Mouse (Mus musculus) liver, embryonic 16.5 days (tissue): Measurements from ENCODE around the gene Gm49416. TPM values are rescaled to one million over a fixed set of nuclear protein-coding genes. Genes with fewer than 3 reads are reported as not detected.
A peak's percentile ranks its signal among the peaks of the same experiment; 100 is the strongest.

Source experiments
- ATAC-seq: fragments of 200-750 bp; cut with Nextera tagmentation; 2 replicates; pipeline ENCODE4 v1.8.0; 2017; ENCODE audit warnings: low read depth, mild to moderate bottlenecking, moderate number of reproducible peaks, moderate library complexity
- H3K27ac ChIP-seq: fragments of 300-500 bp; sonication (generic); 2 replicates; pipeline ENCODE4 v1.5.1; 2014; ENCODE audit warnings: mild to moderate bottlenecking, low read length
- H3K27me3 ChIP-seq: fragments of 300-500 bp; sonication (generic); 2 replicates; pipeline ENCODE4 v1.6.1; 2014; ENCODE audit warnings: low read depth, low read length, mixed read lengths; ENCODE audit not compliant: control insufficient read depth, insufficient read depth
- H3K36me3 ChIP-seq: fragments of 300-500 bp; sonication (generic); 2 replicates; pipeline ENCODE4 v1.6.1; 2014; ENCODE audit warnings: mild to moderate bottlenecking; ENCODE audit not compliant: control insufficient read depth, insufficient read depth
- H3K4me1 ChIP-seq: fragments of 300-500 bp; sonication (generic); 2 replicates; pipeline ENCODE4 v1.6.1; 2014; ENCODE audit warnings: low read depth, low read length, mixed read lengths; ENCODE audit not compliant: control insufficient read depth
- H3K4me2 ChIP-seq: fragments of 300-500 bp; sonication (generic); 2 replicates; pipeline ENCODE4 v1.6.1; 2014; ENCODE audit warnings: low read depth, low read length, mixed read lengths
- H3K4me3 ChIP-seq: fragments of 300-500 bp; sonication (generic); 2 replicates; pipeline ENCODE4 v1.5.1; 2014; ENCODE audit warnings: low read depth, mild to moderate bottlenecking, low read length
- H3K9ac ChIP-seq: fragments of 300-500 bp; sonication (generic); 2 replicates; pipeline ENCODE4 v1.6.1; 2014; ENCODE audit warnings: low read depth, low read length
- H3K9me3 ChIP-seq: fragments of 300-500 bp; sonication (generic); replicated peaks from 2 replicates; pipeline ENCODE4 v1.6.1; 2016; ENCODE audit warnings: low read length; ENCODE audit not compliant: control insufficient read depth
- WGBS: fragments of 180-500 bp; shearing (Covaris S2); extraction: QIAGEN DNeasy Blood & Tissue Kit; methylation state at CpG from one replicate; pipeline ENCODE4 v1.1.7; 2014; ENCODE audit not compliant: insufficient replicate concordance; 5-methylcytosine and 5-hydroxymethylcytosine counted together
- polyA plus RNA-seq: library from polyadenylated mRNA; unstranded; fragments of >200 nt; fragmentation: Nextera tagmentation; extraction: Ambion mirVana; gene quantifications from 2 replicates; pipeline ENCODE4 v1.2.1, GENCODE M21; 2015

Gm49416 gene
- polyA plus RNA-seq, 1 experiment from 2014 or later = not detected

DNA sequence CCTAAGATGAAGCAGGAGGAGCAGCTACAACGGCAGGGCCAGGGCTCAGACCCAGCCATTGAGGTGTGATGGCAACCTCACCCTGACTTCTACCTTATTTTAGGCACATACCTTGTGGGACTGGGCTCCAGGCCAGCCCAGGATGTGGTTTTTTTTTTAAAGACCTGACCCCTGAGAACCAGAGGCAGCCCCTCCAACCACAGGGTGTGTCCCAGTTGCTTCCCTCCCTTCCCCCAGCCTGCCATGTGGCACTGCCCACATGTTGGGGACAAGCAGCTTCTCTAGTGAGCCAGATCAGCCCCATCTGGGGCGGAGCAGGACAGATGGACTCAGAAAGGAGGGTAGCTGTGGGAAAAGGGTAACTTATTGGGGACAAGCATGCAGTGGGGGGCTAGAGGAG, 38.0 kb downstream of the Gm49416 start:
- H3K36me3 ChIP-seq = no peaks in the 10 kb centered on the region
- H3K4me1 ChIP-seq = peaks cover 46% of the 10 kb centered on the region
- ATAC-seq = no peak
- H3K27me3 ChIP-seq = no peaks in the 10 kb centered on the region
- no peak overlapping the region for H3K27ac ChIP-seq
- no peak overlapping the region for H3K4me3 ChIP-seq
- no peak overlapping the region for H3K4me2 ChIP-seq
- no peaks in the 10 kb centered on the region for H3K9me3 ChIP-seq
- WGBS = 46% methylated on average over 2 of the region's 2 CpGs
- H3K9ac ChIP-seq = no peak overlapping the region

DNA sequence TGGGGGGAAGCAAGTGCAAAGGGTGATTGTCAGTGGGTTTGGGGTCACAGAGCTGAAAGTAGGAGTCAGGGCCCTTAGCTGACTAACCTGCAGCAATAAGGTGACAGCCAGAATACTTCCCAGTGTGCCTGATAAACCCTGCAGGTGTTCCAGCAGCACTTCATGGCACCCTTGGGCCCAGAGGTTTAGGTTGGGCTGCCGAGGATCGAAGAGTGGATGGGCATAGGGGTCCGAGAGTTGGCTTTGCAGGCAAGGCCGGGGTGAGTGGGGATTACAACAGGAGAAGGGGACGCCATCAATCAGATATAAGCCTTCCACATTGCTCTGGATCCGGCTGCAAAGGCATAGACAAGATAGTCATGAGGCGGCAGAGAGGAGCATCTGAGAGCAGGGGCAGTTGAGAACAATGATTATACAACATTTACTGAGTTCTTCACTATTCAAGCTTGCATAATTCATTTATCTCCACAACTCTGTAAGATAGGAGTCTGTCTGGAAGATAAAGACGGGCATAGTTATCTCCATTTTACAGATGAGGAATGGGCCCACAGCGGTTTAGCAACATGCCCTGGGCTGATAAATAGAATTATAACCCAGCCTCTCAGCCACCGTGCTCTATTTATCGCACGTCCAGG, 39.3 kb downstream of the Gm49416 start:
- Histone ChIP-seq H3K4me2 (peak overlapping the region; percentile 99), H3K9me3 (no peaks in the 10 kb centered on the region), H3K4me3 (peak overlapping the region; percentile 90), H3K36me3 (no peaks in the 10 kb centered on the region), H3K9ac (peak overlapping the region; percentile 1; the same call in 1 of the 2 replicates), H3K27ac (peak overlapping the region; percentile 91), H3K4me1 (peaks cover 43% of the 10 kb centered on the region), H3K27me3 (no peaks in the 10 kb centered on the region)
- WGBS = 27% methylated on average over 12 of the region's 12 CpGs
- peak; percentile 37 for ATAC-seq

DNA sequence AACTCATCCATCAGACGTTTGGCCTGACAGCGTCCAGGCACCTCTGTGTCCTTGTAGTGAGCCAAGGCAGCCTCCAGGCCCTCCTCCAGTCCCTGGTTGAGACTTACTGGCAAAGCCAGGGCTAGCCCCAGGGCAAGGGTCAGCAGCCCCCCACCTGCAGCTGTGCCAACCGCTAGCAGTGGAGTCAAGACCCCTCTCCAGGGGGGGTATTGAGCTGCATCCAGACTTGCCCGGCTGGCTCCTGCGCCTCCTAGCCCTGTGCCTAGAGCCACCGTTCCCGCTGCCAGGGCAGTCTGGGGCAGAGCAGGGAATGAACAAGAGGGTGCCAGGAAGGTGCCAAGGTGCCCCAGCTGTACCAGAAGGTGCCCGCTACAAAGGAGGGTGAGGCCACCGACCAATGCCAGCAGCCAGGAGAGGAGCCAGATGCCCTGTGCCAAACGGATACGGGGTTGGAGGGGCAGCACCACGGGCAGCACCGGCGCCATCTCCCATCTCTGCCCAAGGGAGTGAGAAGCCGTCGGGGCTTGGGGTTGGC, 40.0 kb downstream of the Gm49416 start:
- Histone ChIP-seq H3K27ac (peak overlapping the region; percentile 91), H3K4me1 (peaks cover 41% of the 10 kb centered on the region), H3K4me3 (peak overlapping the region; percentile 90), H3K9me3 (no peaks in the 10 kb centered on the region), H3K4me2 (peak overlapping the region; percentile 99), H3K36me3 (peaks cover 2% of the 10 kb centered on the region; the same call in 1 of the 2 replicates), H3K27me3 (no peaks in the 10 kb centered on the region), H3K9ac (peak overlapping the region; percentile 88)
- peak; percentile 0; the same call in 1 of the 2 replicates for ATAC-seq
- 30% methylated on average over 16 of the region's 16 CpGs for WGBS

DNA sequence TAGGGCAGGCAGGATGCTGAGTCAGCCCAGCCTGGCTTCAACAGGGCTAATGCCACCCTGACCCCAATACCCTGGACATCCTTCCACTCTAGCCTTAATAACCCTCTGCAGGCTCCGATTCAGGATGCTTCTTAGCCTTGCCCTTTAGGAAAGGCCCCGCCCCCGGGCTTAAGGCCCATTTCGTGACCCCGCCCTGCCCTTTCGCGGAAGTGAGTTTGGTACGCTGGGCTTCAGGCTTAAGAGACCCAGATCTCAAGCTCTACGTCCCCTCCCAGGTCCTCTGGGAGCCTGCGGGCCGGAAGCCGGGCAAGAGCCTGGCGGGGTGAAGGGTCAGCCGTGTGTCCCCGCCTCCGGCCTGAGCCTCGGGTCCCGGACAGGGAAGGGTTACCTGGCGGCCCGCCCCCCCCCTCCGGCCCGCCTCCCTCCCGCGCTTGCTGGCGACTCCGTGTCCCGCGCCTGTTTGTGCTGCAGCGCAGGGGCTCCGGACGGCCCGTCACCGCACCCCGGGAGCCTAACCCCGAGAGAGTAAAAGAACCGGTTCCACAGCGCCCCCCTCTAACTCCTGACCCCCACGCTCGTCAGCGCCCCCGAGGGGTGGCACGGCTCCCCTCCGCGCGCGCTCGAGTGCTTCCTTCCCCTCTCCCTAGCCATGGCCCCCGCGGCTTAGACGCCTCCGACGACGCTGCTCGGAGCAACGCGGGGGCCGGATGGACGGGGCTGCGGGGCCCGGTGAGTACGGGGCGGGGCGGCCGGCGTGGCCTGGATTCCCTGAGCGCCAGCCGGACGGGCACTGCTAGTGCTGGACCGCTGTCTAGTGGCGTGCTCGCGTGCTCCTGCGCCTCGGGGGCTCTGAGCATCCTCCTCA, 40.7 kb downstream of the Gm49416 start, which contains the start of the genes Rom1 and Eml3:
Gene Rom1 (minus strand): TSS at position 133 of the 865 bp plus-strand sequence.
Gene Eml3 (plus strand): TSS at position 329 of the 865 bp plus-strand sequence.
- Histone ChIP-seq H3K27ac (peak within 1 kb of the TSS; percentile 91), H3K4me1 (peaks cover 41% of the 10 kb centered on the region), H3K36me3 (peaks cover 5% of the 10 kb centered on the region; the same call in 1 of the 2 replicates), H3K4me3 (peak within 1 kb of the TSS; percentile 90), H3K9me3 (no peaks in the 10 kb centered on the region), H3K4me2 (peak within 1 kb of the TSS; percentile 99), H3K27me3 (no peaks in the 10 kb centered on the region), H3K9ac (peak within 1 kb of the TSS; percentile 88)
- under 1% methylated on average over 70 of the region's 74 CpGs for WGBS
- ATAC-seq = peak; percentile 76

DNA sequence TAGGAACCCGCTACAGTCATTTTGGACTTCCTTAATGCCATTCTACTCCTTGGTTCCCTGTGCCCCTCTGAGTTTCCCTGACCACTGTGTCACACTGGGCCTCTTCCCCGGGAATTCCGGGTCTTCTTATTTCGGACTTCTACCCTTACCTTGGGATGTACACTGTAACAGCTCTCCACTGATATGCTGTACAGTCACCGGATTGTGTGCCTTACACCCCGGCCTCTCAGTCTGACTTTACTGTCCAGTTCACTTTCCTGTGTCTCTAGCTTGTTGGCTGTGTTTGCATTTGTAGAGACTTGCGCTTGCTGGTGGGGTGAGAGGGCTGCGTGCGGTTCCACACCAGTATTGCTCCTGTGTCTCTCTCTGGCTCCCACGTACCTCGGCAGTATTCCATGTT, 41.4 kb downstream of the Gm49416 start:
- Histone ChIP-seq H3K9me3 (no peaks in the 10 kb centered on the region), H3K4me3 (peak overlapping the region; percentile 90), H3K27me3 (no peaks in the 10 kb centered on the region), H3K27ac (peak overlapping the region; percentile 91), H3K36me3 (peaks cover 5% of the 10 kb centered on the region; the same call in 1 of the 2 replicates), H3K9ac (peak overlapping the region; percentile 88), H3K4me2 (peak overlapping the region; percentile 99), H3K4me1 (peaks cover 41% of the 10 kb centered on the region)
- WGBS = 6% methylated on average over 11 of the region's 11 CpGs
- no peak for ATAC-seq

DNA sequence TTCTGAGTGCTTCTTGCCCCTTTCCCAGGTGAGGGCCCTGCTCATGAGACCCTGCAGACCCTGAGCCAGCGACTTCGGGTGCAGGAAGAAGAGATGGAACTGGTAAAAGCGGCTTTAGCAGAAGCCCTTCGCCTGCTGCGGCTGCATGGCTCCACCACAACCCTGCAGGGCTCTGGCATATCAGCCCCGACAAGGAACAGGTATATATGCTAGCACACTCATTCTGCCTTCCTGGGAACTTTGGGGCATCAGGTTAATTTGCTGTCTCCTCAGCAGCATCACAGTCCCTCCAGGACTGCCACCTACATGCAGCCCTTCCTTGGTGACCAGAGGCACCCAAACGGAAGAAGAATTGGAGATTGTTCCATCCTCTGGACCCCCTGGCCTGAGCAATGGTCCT, 42.0 kb downstream of the Gm49416 start:
- Histone ChIP-seq H3K4me1 (peaks cover 41% of the 10 kb centered on the region), H3K36me3 (peaks cover 5% of the 10 kb centered on the region; the same call in 1 of the 2 replicates)
- no peak for ATAC-seq

DNA sequence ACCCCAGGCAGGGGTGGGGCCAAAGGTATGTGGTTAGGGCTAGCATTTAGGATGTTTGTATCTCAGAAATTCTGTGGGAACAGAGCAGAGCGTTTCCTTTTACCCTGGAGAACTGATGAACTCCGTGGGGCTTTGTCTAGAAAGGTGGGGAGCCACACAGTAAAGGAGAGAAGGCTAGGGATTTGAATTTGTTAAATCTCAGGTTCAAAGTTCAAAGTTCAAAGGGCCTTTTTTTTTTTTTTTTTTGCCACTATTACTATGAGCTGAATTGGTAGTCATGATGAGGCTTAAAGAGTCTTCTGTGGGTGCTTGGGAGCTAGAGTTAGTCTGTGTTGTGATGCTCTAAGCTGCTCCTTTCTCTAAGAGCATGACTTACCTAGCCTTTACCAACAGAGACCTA, 48.0 kb downstream of the Gm49416 start:
- WGBS = 85% methylated on average over 2 of the region's 2 CpGs
- H3K36me3 ChIP-seq = peaks cover 12% of the 10 kb centered on the region; the same call in 1 of the 2 replicates
- peaks cover 10% of the 10 kb centered on the region for H3K4me1 ChIP-seq

More for the DNA sequence above, 42.0 kb downstream of the Gm49416 start:
- peak overlapping the region; percentile 99 for H3K4me2 ChIP-seq
- no peak overlapping the region for H3K27ac ChIP-seq
- peak overlapping the region; percentile 88 for H3K9ac ChIP-seq
- H3K9me3 ChIP-seq = no peaks in the 10 kb centered on the region
- H3K27me3 ChIP-seq = no peaks in the 10 kb centered on the region
- peak overlapping the region; percentile 90 for H3K4me3 ChIP-seq
- WGBS = 75% methylated on average over 7 of the region's 7 CpGs

DNA sequence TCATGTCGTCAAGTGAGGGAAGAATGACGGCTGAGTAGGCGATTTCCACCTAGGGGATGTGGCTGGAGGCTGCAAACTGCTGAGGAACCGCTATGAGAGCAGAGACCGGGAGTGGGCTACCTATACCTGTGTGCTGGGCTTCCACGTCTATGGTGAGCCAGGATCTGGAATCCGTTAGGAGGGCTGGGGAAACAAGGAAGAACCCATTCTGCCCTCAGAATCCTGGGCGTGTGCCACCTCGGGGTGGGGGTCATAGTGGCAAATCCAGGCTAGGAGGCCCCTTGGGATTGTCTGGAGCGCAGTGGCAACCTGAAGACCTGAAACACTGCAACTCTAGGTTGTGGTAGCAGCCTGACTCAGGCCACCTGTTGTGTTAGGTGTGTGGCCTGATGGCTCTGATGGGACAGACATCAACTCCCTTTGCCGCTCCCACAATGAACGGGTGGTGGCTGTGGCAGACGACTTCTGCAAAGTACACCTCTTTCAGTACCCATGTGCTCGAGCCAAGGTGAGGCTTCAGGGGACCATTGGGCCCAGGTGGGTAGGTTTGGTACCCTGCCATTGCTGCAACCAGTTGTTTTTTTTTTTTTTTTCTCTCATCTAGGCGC, 51.9 kb downstream of the Gm49416 start:
- H3K27me3 ChIP-seq = no peaks in the 10 kb centered on the region
- peaks cover 36% of the 10 kb centered on the region for H3K4me1 ChIP-seq
- H3K9ac ChIP-seq = no peak overlapping the region
- no peaks in the 10 kb centered on the region for H3K9me3 ChIP-seq
- peak overlapping the region; percentile 80 for H3K4me2 ChIP-seq
- ATAC-seq = no peak
- peaks cover 16% of the 10 kb centered on the region for H3K36me3 ChIP-seq
- no peak overlapping the region for H3K4me3 ChIP-seq
- no peak overlapping the region for H3K27ac ChIP-seq
- WGBS = 78% methylated on average over 15 of the region's 15 CpGs

More for the DNA sequence above, 48.0 kb downstream of the Gm49416 start:
- no peak overlapping the region for H3K27ac ChIP-seq
- no peaks in the 10 kb centered on the region for H3K9me3 ChIP-seq
- no peak overlapping the region for H3K9ac ChIP-seq
- no peak overlapping the region for H3K4me3 ChIP-seq
- H3K27me3 ChIP-seq = no peaks in the 10 kb centered on the region
- H3K4me2 ChIP-seq = no peak overlapping the region
- no peak for ATAC-seq
